Mouse (Mus musculus): ENCODE data around the gene Tango6. TPM values are rescaled to one million over a fixed set of nuclear protein-coding genes. Genes with fewer than 3 reads are reported as not detected.
A peak's percentile ranks its signal among the peaks of the same experiment; 100 is the strongest.

The Tango6 gene
- polyA plus RNA-seq, 1 experiment: 14.1 TPM

- Histone ChIP-seq H3K4me3 (ENCODE audit: low read depth, low read length) (0 out of 2 replicates have a peak overlapping the region, but pooled peaks have one; percentile 19), H3K4me1 (ENCODE audit: control insufficient read depth, insufficient read depth, low read length) (peaks cover 16% of the 10 kb centered on the region)
Observed at GRCm38 (mm10) chr8:106640212-106640611, 42.7 kb upstream of the Tango6 start.

GRCm38 (mm10) chr8:106640921-106641320 lies 41.9 kb upstream of the Tango6 start:
- peak overlapping the region; percentile 39 for H3K9ac ChIP-seq (ENCODE audit: low read depth, poor library complexity, severe bottlenecking)
- H3K9me3 ChIP-seq (replicated peaks; ENCODE audit: control insufficient read depth, insufficient read depth, low read length, poor library complexity, severe bottlenecking): no peaks in the 10 kb centered on the region
- no peak for TF ChIP-seq CTCF (IDR thresholded peaks at IDR 0.05; ENCODE audit: low read depth, low read length)
- TF ChIP-seq EP300 (IDR thresholded peaks at IDR 0.05; ENCODE audit: insufficient read depth, low read depth, low read length): no peak
- no peak for TF ChIP-seq POLR2A (IDR thresholded peaks at IDR 0.05; ENCODE audit: insufficient read depth, low read length)
- peak overlapping the region; percentile 57 for H3K27ac ChIP-seq (ENCODE audit: insufficient read depth, low read length)
- peaks cover 9% of the 10 kb centered on the region for H3K36me3 ChIP-seq (ENCODE audit: control insufficient read depth, insufficient read depth, low read length, poor library complexity, severe bottlenecking)
- H3K4me3 ChIP-seq (ENCODE audit: low read depth, low read length): no peak overlapping the region
- H3K27me3 ChIP-seq (ENCODE audit: control insufficient read depth, insufficient read depth, low read length, poor library complexity, severe bottlenecking): no peaks in the 10 kb centered on the region
- H3K4me1 ChIP-seq (ENCODE audit: control insufficient read depth, insufficient read depth, low read length): peaks cover 12% of the 10 kb centered on the region

More at GRCm38 (mm10) chr8:106640212-106640611, 42.7 kb upstream of the Tango6 start:
- peak overlapping the region; percentile 45 for H3K27ac ChIP-seq (ENCODE audit: insufficient read depth, low read length)
- TF ChIP-seq EP300 (IDR thresholded peaks at IDR 0.05; ENCODE audit: insufficient read depth, low read depth, low read length) (no peak), POLR2A (IDR thresholded peaks at IDR 0.05; ENCODE audit: insufficient read depth, low read length) (no peak), CTCF (IDR thresholded peaks at IDR 0.05; ENCODE audit: low read depth, low read length) (no peak)
- H3K27me3 ChIP-seq (ENCODE audit: control insufficient read depth, insufficient read depth, low read length, poor library complexity, severe bottlenecking): no peaks in the 10 kb centered on the region
- H3K36me3 ChIP-seq (ENCODE audit: control insufficient read depth, insufficient read depth, low read length, poor library complexity, severe bottlenecking): peaks cover 9% of the 10 kb centered on the region
- peak overlapping the region; percentile 39 for H3K9ac ChIP-seq (ENCODE audit: low read depth, poor library complexity, severe bottlenecking)
- H3K9me3 ChIP-seq (replicated peaks; ENCODE audit: control insufficient read depth, insufficient read depth, low read length, poor library complexity, severe bottlenecking): no peaks in the 10 kb centered on the region

GRCm38 (mm10) chr8:106642172-106642571 lies 40.7 kb upstream of the Tango6 start:
- TF ChIP-seq EP300 (IDR thresholded peaks at IDR 0.05; ENCODE audit: insufficient read depth, low read depth, low read length) (no peak), POLR2A (IDR thresholded peaks at IDR 0.05; ENCODE audit: insufficient read depth, low read length) (no peak), CTCF (IDR thresholded peaks at IDR 0.05; ENCODE audit: low read depth, low read length) (no peak)
- H3K9ac ChIP-seq (ENCODE audit: low read depth, poor library complexity, severe bottlenecking): no peak overlapping the region
- H3K27ac ChIP-seq (ENCODE audit: insufficient read depth, low read length): peak overlapping the region; percentile 57
- H3K27me3 ChIP-seq (ENCODE audit: control insufficient read depth, insufficient read depth, low read length, poor library complexity, severe bottlenecking): no peaks in the 10 kb centered on the region
- peaks cover 6% of the 10 kb centered on the region for H3K36me3 ChIP-seq (ENCODE audit: control insufficient read depth, insufficient read depth, low read length, poor library complexity, severe bottlenecking)
- no peaks in the 10 kb centered on the region for H3K9me3 ChIP-seq (replicated peaks; ENCODE audit: control insufficient read depth, insufficient read depth, low read length, poor library complexity, severe bottlenecking)
- H3K4me1 ChIP-seq (ENCODE audit: control insufficient read depth, insufficient read depth, low read length): peaks cover 9% of the 10 kb centered on the region
- H3K4me3 ChIP-seq (ENCODE audit: low read depth, low read length): no peak overlapping the region

- no peaks in the 10 kb centered on the region for H3K27me3 ChIP-seq (ENCODE audit: control insufficient read depth, insufficient read depth, low read length, poor library complexity, severe bottlenecking)
- peaks cover 4% of the 10 kb centered on the region for H3K36me3 ChIP-seq (ENCODE audit: control insufficient read depth, insufficient read depth, low read length, poor library complexity, severe bottlenecking)
- no peak overlapping the region for H3K9ac ChIP-seq (ENCODE audit: low read depth, poor library complexity, severe bottlenecking)
- H3K9me3 ChIP-seq (replicated peaks; ENCODE audit: control insufficient read depth, insufficient read depth, low read length, poor library complexity, severe bottlenecking): no peaks in the 10 kb centered on the region
- peak overlapping the region; percentile 24; the same call in 1 of the 2 replicates for H3K27ac ChIP-seq (ENCODE audit: insufficient read depth, low read length)
- H3K4me1 ChIP-seq (ENCODE audit: control insufficient read depth, insufficient read depth, low read length): peaks cover 7% of the 10 kb centered on the region
- TF ChIP-seq POLR2A (IDR thresholded peaks at IDR 0.05; ENCODE audit: insufficient read depth, low read length) (no peak), EP300 (IDR thresholded peaks at IDR 0.05; ENCODE audit: insufficient read depth, low read depth, low read length) (no peak), CTCF (IDR thresholded peaks at IDR 0.05; ENCODE audit: low read depth, low read length) (no peak)
- no peak overlapping the region for H3K4me3 ChIP-seq (ENCODE audit: low read depth, low read length)
Observed at GRCm38 (mm10) chr8:106643100-106643499, 39.8 kb upstream of the Tango6 start.

GRCm38 (mm10) chr8:106644957-106645356 lies 37.9 kb upstream of the Tango6 start:
- Histone ChIP-seq H3K4me1 (ENCODE audit: control insufficient read depth, insufficient read depth, low read length) (peaks cover 6% of the 10 kb centered on the region), H3K9ac (ENCODE audit: low read depth, poor library complexity, severe bottlenecking) (no peak overlapping the region), H3K4me3 (ENCODE audit: low read depth, low read length) (no peak overlapping the region), H3K27me3 (ENCODE audit: control insufficient read depth, insufficient read depth, low read length, poor library complexity, severe bottlenecking) (no peaks in the 10 kb centered on the region), H3K9me3 (replicated peaks; ENCODE audit: control insufficient read depth, insufficient read depth, low read length, poor library complexity, severe bottlenecking) (no peaks in the 10 kb centered on the region), H3K27ac (ENCODE audit: insufficient read depth, low read length) (peak overlapping the region; percentile 23), H3K36me3 (ENCODE audit: control insufficient read depth, insufficient read depth, low read length, poor library complexity, severe bottlenecking) (peaks cover 20% of the 10 kb centered on the region)
- no peak for TF ChIP-seq EP300 (IDR thresholded peaks at IDR 0.05; ENCODE audit: insufficient read depth, low read depth, low read length)
- TF ChIP-seq POLR2A (IDR thresholded peaks at IDR 0.05; ENCODE audit: insufficient read depth, low read length): no peak
- TF ChIP-seq CTCF (IDR thresholded peaks at IDR 0.05; ENCODE audit: low read depth, low read length): no peak

- Histone ChIP-seq H3K4me3 (ENCODE audit: low read depth, low read length) (no peak overlapping the region), H3K27ac (ENCODE audit: insufficient read depth, low read length) (peak overlapping the region; percentile 71), H3K36me3 (ENCODE audit: control insufficient read depth, insufficient read depth, low read length, poor library complexity, severe bottlenecking) (peaks cover 32% of the 10 kb centered on the region), H3K4me1 (ENCODE audit: control insufficient read depth, insufficient read depth, low read length) (peaks cover 4% of the 10 kb centered on the region), H3K9ac (ENCODE audit: low read depth, poor library complexity, severe bottlenecking) (no peak overlapping the region), H3K9me3 (replicated peaks; ENCODE audit: control insufficient read depth, insufficient read depth, low read length, poor library complexity, severe bottlenecking) (no peaks in the 10 kb centered on the region), H3K27me3 (ENCODE audit: control insufficient read depth, insufficient read depth, low read length, poor library complexity, severe bottlenecking) (no peaks in the 10 kb centered on the region)
- no peak for TF ChIP-seq EP300 (IDR thresholded peaks at IDR 0.05; ENCODE audit: insufficient read depth, low read depth, low read length)
- TF ChIP-seq POLR2A (IDR thresholded peaks at IDR 0.05; ENCODE audit: insufficient read depth, low read length): no peak
- TF ChIP-seq CTCF (IDR thresholded peaks at IDR 0.05; ENCODE audit: low read depth, low read length): no peak
Observed at GRCm38 (mm10) chr8:106646153-106646552, 36.7 kb upstream of the Tango6 start.
